8 mouse cellular contexts compared by ENCODE assay signal in the genomic region with DNA sequence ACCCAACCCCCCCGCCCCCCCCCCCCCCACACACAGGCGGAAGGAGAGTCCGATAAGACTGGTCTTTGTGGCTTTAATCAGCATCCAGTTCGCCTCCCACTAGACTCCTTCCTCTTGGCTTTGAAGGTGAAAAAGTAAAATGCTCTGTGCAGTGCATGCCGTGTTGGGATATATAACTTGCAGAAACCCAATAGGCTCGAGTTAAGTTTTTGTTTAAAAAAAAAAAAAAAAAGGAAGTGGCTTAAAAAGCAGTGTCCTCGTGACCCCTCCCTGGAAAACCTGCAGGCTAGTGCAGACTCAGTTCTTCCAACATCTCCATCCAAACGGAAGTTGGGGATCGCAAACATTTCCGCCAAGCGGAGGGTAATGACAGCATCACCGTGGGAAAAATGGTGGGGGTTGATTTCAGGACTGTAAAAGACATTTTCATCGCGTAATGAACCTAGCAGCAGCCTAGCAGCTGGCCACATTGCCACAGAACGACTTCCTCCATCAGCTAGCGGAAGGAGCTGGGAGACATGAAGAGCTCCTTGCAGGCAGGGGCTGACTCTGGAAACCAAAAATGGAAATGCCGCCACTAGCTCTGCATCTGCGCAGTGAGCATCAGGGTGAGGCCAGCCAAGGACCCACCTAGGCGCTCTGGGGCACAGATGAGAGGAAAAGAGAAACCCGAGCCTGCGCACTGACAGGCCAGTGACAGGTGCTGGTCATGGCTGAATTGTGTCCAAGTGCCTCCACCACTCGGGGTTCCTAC. TPM values are rescaled to one million over a fixed set of nuclear protein-coding genes. Genes with fewer than 3 reads are reported as not detected.
DNase-seq lines count a peak whose midpoint lies in the region; ATAC-seq and TF ChIP-seq lines count a peak whose summit lies in the region.

No protein-coding gene starts in this region.

- TF ChIP-seq POLR2A in liver, adult 2 months (IDR thresholded peaks at IDR 0.05; ENCODE audit: extremely low read depth, insufficient read depth, low read length) = no peak

- 48% methylated on average over 22 of the region's 22 CpGs for WGBS in intestine, embryonic 15.5 days
- WGBS in liver, adult 2 months = 69% methylated on average over 22 of the region's 22 CpGs
- WGBS in neural tube, embryonic 11.5 days = 56% methylated on average over 22 of the region's 22 CpGs

- peak overlapping the region; percentile 31 for H3K4me2 ChIP-seq in intestine, embryonic 15.5 days (replicated peaks)
- peak overlapping the region; percentile 8; the same call in 1 of the 2 replicates for H3K4me2 ChIP-seq in neural tube, embryonic 11.5 days (ENCODE audit: low read depth)

- no peak for TF ChIP-seq CTCF in liver, adult 2 months (IDR thresholded peaks at IDR 0.05; ENCODE audit: low read depth, low read length)

- no peak for ATAC-seq in intestine, embryonic 15.5 days
- ATAC-seq in neural tube, embryonic 11.5 days (ENCODE audit: insufficient read depth, low FRiP score, low TSS enrichment) = no peak

- H3K9me3 ChIP-seq in intestine, embryonic 15.5 days = no peaks in the 10 kb centered on the region
- no peaks in the 10 kb centered on the region for H3K9me3 ChIP-seq in neural tube, embryonic 11.5 days (ENCODE audit: control insufficient read depth, low read length)

- no peaks in the 10 kb centered on the region for H3K79me2 ChIP-seq in liver, adult 2 months (ENCODE audit: control insufficient read depth, insufficient read depth, low read length)

- 0 out of 2 replicates have a peak overlapping the region, but pooled peaks have one; percentile 9 for H3K27ac ChIP-seq in intestine, embryonic 15.5 days
- peak overlapping the region; percentile 38; the same call in 1 of the 2 replicates for H3K27ac ChIP-seq in liver, adult 2 months (replicated peaks; ENCODE audit: insufficient read depth, low read depth, low read length)
- no peak overlapping the region for H3K27ac ChIP-seq in neural tube, embryonic 11.5 days (ENCODE audit: low read depth, low read length)

- peaks cover 5% of the 10 kb centered on the region; the same call in 1 of the 2 replicates for H3K4me1 ChIP-seq in intestine, embryonic 15.5 days (replicated peaks)
- peaks cover 4% of the 10 kb centered on the region for H3K4me1 ChIP-seq in liver, adult 2 months (ENCODE audit: control insufficient read depth, insufficient read depth, low read length)
- H3K4me1 ChIP-seq in neural tube, embryonic 11.5 days (ENCODE audit: control insufficient read depth, insufficient read depth, low read length) = peaks cover 7% of the 10 kb centered on the region

- peak; percentile 38 for DNase-seq in layer of hippocampus, adult 11-12 months (ENCODE audit: low spot score)
- no peak for DNase-seq in layer of hippocampus, postnatal 25 days (ENCODE audit: extremely low spot score in 1 of 2, low spot score in 1 of 2)
- peak; percentile 40 for DNase-seq in adrenal gland, postnatal 14 days
- DNase-seq in gastrocnemius, postnatal 10 days = peak; percentile 55
- DNase-seq in liver, adult 2 months (ENCODE audit: extremely low read depth, low read depth, low spot score) = peak; percentile 41
- DNase-seq in neural tube, embryonic 11.5 days (ENCODE audit: low spot score) = peak; percentile 29
- no peak for DNase-seq in adipocyte (ENCODE audit: low spot score)

- no peaks in the 10 kb centered on the region for H3K27me3 ChIP-seq in intestine, embryonic 15.5 days (replicated peaks)
- no peaks in the 10 kb centered on the region for H3K27me3 ChIP-seq in liver, adult 2 months (ENCODE audit: control insufficient read depth, insufficient read depth, low read length)
- no peaks in the 10 kb centered on the region for H3K27me3 ChIP-seq in neural tube, embryonic 11.5 days (ENCODE audit: control insufficient read depth, insufficient read depth, low read length)

- no peaks in the 10 kb centered on the region for H3K36me3 ChIP-seq in intestine, embryonic 15.5 days
- H3K36me3 ChIP-seq in liver, adult 2 months (ENCODE audit: control insufficient read depth, insufficient read depth, low read length) = no peaks in the 10 kb centered on the region
- no peaks in the 10 kb centered on the region for H3K36me3 ChIP-seq in neural tube, embryonic 11.5 days (ENCODE audit: control insufficient read depth, insufficient read depth, low read length)

- no peak overlapping the region for H3K9ac ChIP-seq in intestine, embryonic 15.5 days
- no peak overlapping the region for H3K9ac ChIP-seq in liver, adult 2 months (ENCODE audit: low read depth, low read length)
- H3K9ac ChIP-seq in neural tube, embryonic 11.5 days (ENCODE audit: low read length) = no peak overlapping the region

- H3K4me3 ChIP-seq in intestine, embryonic 15.5 days (replicated peaks) = 0 out of 2 replicates have a peak overlapping the region, but pooled peaks have one; percentile 2
- H3K4me3 ChIP-seq in liver, adult 2 months (ENCODE audit: insufficient read depth, low read depth, low read length) = peak overlapping the region; percentile 34; the same call in 1 of the 2 replicates
- no peak overlapping the region for H3K4me3 ChIP-seq in neural tube, embryonic 11.5 days (ENCODE audit: low read depth, low read length)

RNA-seq across cellular contexts. Expression of gene Anapc15-ps, which starts 4.3 kb away (rescaled TPM):
- not detected for total RNA-seq in layer of hippocampus, postnatal 25 days (2021)
- total RNA-seq in adrenal gland, postnatal 14 days (2021) = not detected in 2 replicates
- not detected for total RNA-seq in gastrocnemius, postnatal 10 days (2021)
- polyA plus RNA-seq in intestine, embryonic 15.5 days (2015; fragmentation: Nextera tagmentation; extraction: Ambion mirVana) = not detected in 2 replicates
- not detected in 2 replicates for total RNA-seq in liver, adult 2 months (2014; rRNA removed)
- polyA plus RNA-seq in liver, adult 2 months (2012; rRNA removed) = not detected in 2 replicates
- polyA plus RNA-seq in neural tube, embryonic 11.5 days (2014; fragmentation: Nextera tagmentation; extraction: Ambion mirVana) = not detected in 2 replicates

Comparison
In these comparisons a context has a peak if more than half of its experiments do, and no peak if none do; other contexts are left out.
1. DNase-seq: peak in layer of hippocampus, adult 11-12 months (single experiment), adrenal gland, postnatal 14 days (single experiment), gastrocnemius, postnatal 10 days (single experiment), liver, adult 2 months (single experiment) and neural tube, embryonic 11.5 days (single experiment); none in layer of hippocampus, postnatal 25 days (0 of 2) and adipocyte (single experiment).